Mouse (Mus musculus): ENCODE measurements around the gene Sel1l.

GRCm38 (mm10) chr12:91845393-91845792, 3.6 kb downstream of the Sel1l start:
- TF ChIP-seq CTCF (IDR thresholded peaks at IDR 0.05; ENCODE audit: low read depth, low read length), result no peak
- TF ChIP-seq TAL1 (conservative IDR thresholded peaks at IDR 0.05; ENCODE audit: low read depth, low read length), result no peak
- TF ChIP-seq GATA1 (IDR thresholded peaks at IDR 0.05; ENCODE audit: borderline replicate concordance, low read length), result no peak
- TF ChIP-seq POLR2AphosphoS5 (IDR thresholded peaks at IDR 0.05; ENCODE audit: insufficient replicate concordance, low read depth, low read length), result no peak
